Mouse (Mus musculus) forebrain, postnatal 0 days (tissue): Measurements from ENCODE around the gene Magi2. TPM values are rescaled to one million over a fixed set of nuclear protein-coding genes. Genes with fewer than 3 reads are reported as not detected.

Source experiments
- ATAC-seq: fragments of 200-750 bp; cut with Nextera tagmentation; 2 replicates; pipeline ENCODE4 v1.8.0; 2017; ENCODE audit warnings: mild to moderate bottlenecking, moderate library complexity
- DNase-seq: peaks from one replicate; pipeline ENCODE4 v3.0.0-alpha.2; 2015
- H3K27ac ChIP-seq: fragments of 300-500 bp; sonication (generic); 2 replicates; pipeline ENCODE4 v1.5.1; 2014; ENCODE audit warnings: low read depth, mild to moderate bottlenecking, antibody characterized with exemption, low read length, moderate library complexity, mixed read lengths
- H3K27me3 ChIP-seq: fragments of 300-500 bp; sonication (generic); 2 replicates; pipeline ENCODE4 v1.6.1; 2014; ENCODE audit warnings: mild to moderate bottlenecking, low read length, mixed read lengths; ENCODE audit not compliant: insufficient read depth
- H3K36me3 ChIP-seq: fragments of 300-500 bp; sonication (generic); 2 replicates; pipeline ENCODE4 v1.6.1; 2014; ENCODE audit warnings: mild to moderate bottlenecking, moderate library complexity; ENCODE audit not compliant: insufficient read depth
- H3K4me1 ChIP-seq: fragments of 300-500 bp; sonication (generic); 2 replicates; pipeline ENCODE4 v1.6.1; 2014; ENCODE audit warnings: antibody characterized with exemption; ENCODE audit not compliant: insufficient read depth
- H3K4me2 ChIP-seq: fragments of 300-500 bp; sonication (generic); 2 replicates; pipeline ENCODE4 v1.6.1; 2014; ENCODE audit warnings: low read depth, mild to moderate bottlenecking, moderate library complexity
- H3K4me3 ChIP-seq: fragments of 300-500 bp; sonication (generic); 2 replicates; pipeline ENCODE4 v1.5.1; 2014; ENCODE audit warnings: low read depth, low read length, mixed read lengths
- H3K9ac ChIP-seq: fragments of 300-500 bp; sonication (generic); 2 replicates; pipeline ENCODE4 v1.6.1; 2014; ENCODE audit warnings: mild to moderate bottlenecking
- H3K9me3 ChIP-seq: fragments of 300-500 bp; sonication (generic); 2 replicates; pipeline ENCODE4 v1.6.1; 2016; ENCODE audit warnings: low read length
- CTCF ChIP-seq: sonication (generic); IDR thresholded peaks from 2 replicates; pipeline ENCODE4 v1.5.1; 2016; ENCODE audit warnings: antibody characterized with exemption, control low read depth, low read depth
- WGBS: fragments of 180-500 bp; shearing (Covaris S2); extraction: QIAGEN DNeasy Blood & Tissue Kit; methylation state at CpG from one replicate; pipeline ENCODE4 v1.1.7; 2014; 5-methylcytosine and 5-hydroxymethylcytosine counted together
- polyA plus RNA-seq: library from polyadenylated mRNA; unstranded; fragments of >200 nt; fragmentation: Nextera tagmentation; extraction: Ambion mirVana; gene quantifications from 2 replicates; pipeline ENCODE4 v1.2.1, GENCODE M21; 2015
- total RNA-seq: library from RNA; depleted of rRNA; stranded (reverse); fragments of >200 nt; gene quantifications from 2 replicates; pipeline ENCODE4 v1.2.3, GENCODE M21; 2014

The Magi2 gene
- total and polyA plus RNA-seq, 2 experiments from 2014 or later, result 17.0 to 62.6 TPM

GRCm38 (mm10) chr5:20080605-20081309 is 853.9 kb downstream of the Magi2 start:
- H3K36me3 ChIP-seq, result no peaks in the 10 kb centered on the region
- no peak overlapping the region for H3K4me2 ChIP-seq
- no peaks in the 10 kb centered on the region for H3K4me1 ChIP-seq
- no peak for ATAC-seq
- H3K4me3 ChIP-seq, result no peak overlapping the region
- no peaks in the 10 kb centered on the region for H3K27me3 ChIP-seq
- no peaks in the 10 kb centered on the region for H3K9me3 ChIP-seq
- TF ChIP-seq CTCF, result no peak
- H3K27ac ChIP-seq, result no peak overlapping the region
- DNase-seq, result no peak
- no peak overlapping the region for H3K9ac ChIP-seq
- 86% methylated on average over 9 of the region's 9 CpGs for WGBS

DNA sequence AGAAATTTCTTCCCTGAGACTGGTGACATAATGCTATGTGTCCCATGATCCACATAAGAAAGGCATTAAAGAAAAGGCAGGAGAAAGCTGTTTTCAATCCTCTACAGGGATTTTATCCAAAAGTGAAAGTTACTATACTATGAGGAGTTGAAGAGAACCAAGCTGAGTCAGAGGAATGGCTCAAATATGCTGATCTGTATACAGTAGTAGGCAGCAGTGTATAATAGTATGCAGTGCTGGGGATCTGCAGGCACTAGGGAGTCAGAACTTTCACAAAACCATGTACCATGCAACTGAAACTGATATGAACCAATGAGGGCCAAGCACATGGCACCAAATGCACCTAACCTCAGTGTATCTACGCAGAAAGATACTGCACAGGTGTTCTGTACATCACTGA is 855.5 kb downstream of the Magi2 start:
- ATAC-seq, result no peak
- no peaks in the 10 kb centered on the region for H3K36me3 ChIP-seq
- no peaks in the 10 kb centered on the region for H3K9me3 ChIP-seq
- no peak overlapping the region for H3K9ac ChIP-seq
- H3K27me3 ChIP-seq, result no peaks in the 10 kb centered on the region
- no peak overlapping the region for H3K4me2 ChIP-seq
- TF ChIP-seq CTCF, result no peak
- H3K4me3 ChIP-seq, result no peak overlapping the region
- WGBS, result 93% methylated on average over 1 of the region's 1 CpGs
- H3K4me1 ChIP-seq, result no peaks in the 10 kb centered on the region
- H3K27ac ChIP-seq, result no peak overlapping the region
- DNase-seq, result no peak

- H3K4me3 ChIP-seq, result no peak overlapping the region
- TF ChIP-seq CTCF, result no peak
- no peak for DNase-seq
- no peaks in the 10 kb centered on the region for H3K36me3 ChIP-seq
- H3K9me3 ChIP-seq, result no peaks in the 10 kb centered on the region
- no peak for ATAC-seq
- H3K9ac ChIP-seq, result no peak overlapping the region
- no peaks in the 10 kb centered on the region for H3K27me3 ChIP-seq
- no peaks in the 10 kb centered on the region for H3K4me1 ChIP-seq
- H3K27ac ChIP-seq, result no peak overlapping the region
- WGBS, result 54% methylated on average over 6 of the region's 6 CpGs
- H3K4me2 ChIP-seq, result no peak overlapping the region
Measured at GRCm38 (mm10) chr5:20087083-20087482, 860.2 kb downstream of the Magi2 start.

GRCm38 (mm10) chr5:20103869-20104268 is 877.0 kb downstream of the Magi2 start:
- ATAC-seq (no peak), DNase-seq (no peak)
- TF ChIP-seq CTCF, result no peak
- no peak overlapping the region for H3K9ac ChIP-seq
- H3K36me3 ChIP-seq, result no peaks in the 10 kb centered on the region
- H3K9me3 ChIP-seq, result no peaks in the 10 kb centered on the region
- H3K4me2 ChIP-seq, result no peak overlapping the region
- no peaks in the 10 kb centered on the region for H3K27me3 ChIP-seq
- no peak overlapping the region for H3K4me3 ChIP-seq
- H3K27ac ChIP-seq, result no peak overlapping the region
- no peaks in the 10 kb centered on the region for H3K4me1 ChIP-seq

DNA sequence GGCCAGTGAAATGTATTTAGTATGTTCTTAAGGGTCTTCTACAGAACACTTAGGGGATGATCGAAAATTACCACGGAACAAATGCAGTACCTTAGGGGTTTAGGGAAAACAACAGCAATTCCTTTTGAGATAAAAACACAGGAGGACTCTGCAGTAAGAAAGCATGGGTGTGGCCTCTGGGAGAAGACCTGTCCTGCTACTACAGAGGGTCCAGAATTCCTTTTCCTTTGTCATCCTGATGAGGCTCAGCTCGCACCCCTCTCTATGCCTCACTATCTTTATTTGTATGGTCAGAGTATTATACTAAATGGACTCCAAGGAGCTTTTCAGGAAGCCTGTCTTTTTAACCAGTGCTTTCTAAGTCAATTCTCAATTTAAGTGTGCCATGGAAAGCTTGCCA is 877.7 kb downstream of the Magi2 start:
- no peak for DNase-seq
- no peaks in the 10 kb centered on the region for H3K27me3 ChIP-seq
- TF ChIP-seq CTCF, result no peak
- WGBS, result 67% methylated on average over 3 of the region's 3 CpGs
- H3K36me3 ChIP-seq, result no peaks in the 10 kb centered on the region
- H3K9me3 ChIP-seq, result no peaks in the 10 kb centered on the region
- no peak overlapping the region for H3K9ac ChIP-seq
- ATAC-seq, result no peak
- H3K4me3 ChIP-seq, result no peak overlapping the region
- H3K4me1 ChIP-seq, result no peaks in the 10 kb centered on the region
- no peak overlapping the region for H3K4me2 ChIP-seq
- H3K27ac ChIP-seq, result no peak overlapping the region

DNA sequence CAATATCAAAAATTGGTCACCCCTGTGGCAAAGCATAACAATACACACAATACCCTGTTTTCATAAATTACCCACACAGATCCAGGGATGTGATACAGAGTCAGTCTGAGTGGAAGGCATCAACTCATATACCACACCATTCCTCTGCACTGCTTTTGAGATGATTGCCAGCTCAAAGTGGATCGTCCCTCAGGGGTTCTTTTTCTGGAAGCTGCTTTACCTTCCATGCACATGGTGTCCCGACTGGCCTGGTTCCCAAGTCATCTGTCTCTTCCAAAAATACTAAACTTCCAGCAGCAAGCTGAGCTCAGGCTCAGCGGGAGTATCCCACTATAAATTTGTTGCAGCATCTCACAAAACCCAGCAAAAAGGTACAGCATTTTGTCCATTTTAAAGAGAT is 882.7 kb downstream of the Magi2 start:
- Histone ChIP-seq H3K27ac (no peak overlapping the region), H3K9me3 (no peaks in the 10 kb centered on the region), H3K4me3 (no peak overlapping the region), H3K4me2 (no peak overlapping the region), H3K36me3 (no peaks in the 10 kb centered on the region), H3K27me3 (no peaks in the 10 kb centered on the region), H3K4me1 (no peaks in the 10 kb centered on the region), H3K9ac (no peak overlapping the region)
- no peak for TF ChIP-seq CTCF
- no peak for DNase-seq
- WGBS, result 78% methylated on average over 3 of the region's 3 CpGs
- ATAC-seq, result no peak

DNA sequence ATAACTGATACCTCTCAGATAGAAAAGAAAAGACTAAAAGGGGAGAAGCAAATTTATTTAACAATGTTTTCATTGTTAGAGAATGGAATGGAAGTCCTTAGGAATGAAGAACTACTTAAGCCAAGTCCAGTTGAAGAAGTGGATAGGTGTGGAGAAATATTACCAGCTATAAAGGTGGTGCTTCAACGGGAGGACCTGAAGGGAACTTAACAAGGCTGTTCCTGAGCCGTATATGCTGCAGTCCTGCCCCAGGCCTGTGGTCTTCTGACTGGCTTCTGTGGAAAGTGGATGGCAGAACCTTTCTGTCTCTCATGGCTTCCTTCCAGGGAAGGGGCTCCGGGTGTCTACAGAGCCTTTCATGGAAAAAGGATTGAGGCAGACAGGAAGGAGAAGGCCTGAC is 890.3 kb downstream of the Magi2 start:
- Histone ChIP-seq H3K4me1 (no peaks in the 10 kb centered on the region), H3K9me3 (no peaks in the 10 kb centered on the region), H3K4me3 (no peak overlapping the region), H3K27me3 (no peaks in the 10 kb centered on the region), H3K27ac (no peak overlapping the region), H3K9ac (no peak overlapping the region), H3K4me2 (no peak overlapping the region), H3K36me3 (no peaks in the 10 kb centered on the region)
- 95% methylated on average over 3 of the region's 3 CpGs for WGBS
- TF ChIP-seq CTCF, result no peak
- DNase-seq (no peak), ATAC-seq (no peak)
